8 mouse cellular contexts compared by ENCODE assay signal in the genomic region with DNA sequence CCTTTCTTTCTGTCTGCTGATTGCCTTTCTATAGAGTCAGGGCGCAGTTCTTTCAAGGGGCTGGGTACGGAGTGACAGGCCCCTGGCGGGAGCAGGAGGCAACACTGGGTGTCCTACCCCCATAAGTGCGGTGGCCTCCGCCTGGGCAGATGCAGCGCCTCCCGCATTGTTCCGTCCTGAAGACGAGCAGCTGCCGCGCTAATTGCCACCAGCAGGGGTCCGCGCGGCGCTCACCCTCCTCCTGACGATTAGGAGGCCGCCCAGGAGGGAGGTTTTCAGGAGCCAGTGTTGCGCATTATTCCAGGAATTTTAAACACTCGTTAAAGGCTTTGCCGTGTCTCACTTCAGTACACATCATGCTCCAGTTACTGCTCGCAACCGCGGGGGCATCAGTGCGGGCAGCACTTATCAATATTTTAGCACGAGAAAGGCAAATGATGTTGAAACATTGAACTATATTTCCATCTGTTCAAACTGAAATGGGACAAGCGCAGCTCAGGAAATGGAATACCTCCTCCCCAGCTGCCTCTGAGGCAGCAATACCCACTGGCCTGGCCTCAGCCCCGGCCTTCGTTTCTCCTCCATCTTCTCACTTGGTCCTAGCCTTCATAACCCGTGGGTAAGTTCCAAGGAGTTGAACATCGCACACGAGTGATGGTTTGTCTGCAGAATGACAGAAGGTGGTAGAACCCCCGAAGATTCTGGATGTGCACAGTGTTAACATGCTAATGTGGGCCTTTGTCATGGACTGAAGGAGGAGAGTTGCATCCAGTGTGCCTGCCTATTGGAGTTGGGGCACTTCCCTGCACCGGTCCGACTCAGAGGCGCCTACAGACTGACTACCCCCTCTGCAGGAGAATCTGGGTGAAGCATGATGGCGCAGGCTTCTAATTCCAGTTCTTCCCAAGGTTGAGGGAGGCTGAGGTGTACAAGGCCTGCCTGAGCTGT. TPM values are rescaled to one million over a fixed set of nuclear protein-coding genes. Genes with fewer than 3 reads are reported as not detected.
A peak's percentile ranks its signal among the peaks of the same experiment; 100 is the strongest.
DNase-seq lines count a peak whose midpoint lies in the region; ATAC-seq and TF ChIP-seq lines count a peak whose summit lies in the region.

No protein-coding gene starts in this region.

- no peak for TF ChIP-seq POLR2A in ES-Bruce4 (IDR thresholded peaks at IDR 0.05; ENCODE audit: insufficient read depth, low read length)
- TF ChIP-seq POLR2A in cortical plate, adult 2 months (IDR thresholded peaks at IDR 0.05; ENCODE audit: extremely low read depth, insufficient read depth, low read length) = no peak

- H3K4me2 ChIP-seq in heart, embryonic 12.5 days = peak overlapping the region; percentile 74
- peak overlapping the region; percentile 60 for H3K4me2 ChIP-seq in kidney, embryonic 16.5 days (replicated peaks; ENCODE audit: low read depth, low read length)

- peak; percentile 50 for TF ChIP-seq CTCF in ES-Bruce4 (IDR thresholded peaks at IDR 0.05; ENCODE audit: low read depth, low read length)
- 0 out of 2 replicates have a peak, but pooled peaks have one; percentile 17 for TF ChIP-seq CTCF in cortical plate, adult 2 months (IDR thresholded peaks at IDR 0.05; ENCODE audit: extremely low read depth, insufficient read depth, low read length)

- H3K9ac ChIP-seq in ES-Bruce4 (ENCODE audit: low read depth, poor library complexity, severe bottlenecking) = no peak overlapping the region
- H3K9ac ChIP-seq in heart, embryonic 12.5 days = no peak overlapping the region
- peak overlapping the region; percentile 39; the same call in 1 of the 2 replicates for H3K9ac ChIP-seq in kidney, embryonic 16.5 days (replicated peaks; ENCODE audit: low read length)

- H3K4me3 ChIP-seq in ES-Bruce4 (ENCODE audit: low read depth, low read length) = peak overlapping the region; percentile 53
- H3K4me3 ChIP-seq in cortical plate, adult 2 months (ENCODE audit: insufficient read depth, low read length) = 0 out of 2 replicates have a peak overlapping the region, but pooled peaks have one; percentile 2
- H3K4me3 ChIP-seq in heart, embryonic 12.5 days = peak overlapping the region; percentile 42
- peak overlapping the region; percentile 38 for H3K4me3 ChIP-seq in kidney, embryonic 16.5 days (ENCODE audit: low read length)

- DNase-seq in gastrocnemius, adult 18-20 months (ENCODE audit: low spot score) = peak; percentile 27
- no peak for DNase-seq in gastrocnemius, adult 8-10 months (ENCODE audit: low spot score in 2 of 2)
- DNase-seq in yolk sac, embryonic 10.5 days (ENCODE audit: low spot score) = peak; percentile 40

- H3K4me1 ChIP-seq in ES-Bruce4 (ENCODE audit: control insufficient read depth, insufficient read depth, low read length) = no peaks in the 10 kb centered on the region
- no peaks in the 10 kb centered on the region; the same call in 1 of the 2 replicates for H3K4me1 ChIP-seq in cortical plate, adult 2 months (ENCODE audit: control insufficient read depth, insufficient read depth, low read length)
- H3K4me1 ChIP-seq in heart, embryonic 12.5 days (replicated peaks) = 0 out of 2 replicates have a peak, but pooled peaks cover 7% of the 10 kb centered on the region
- H3K4me1 ChIP-seq in kidney, embryonic 16.5 days (ENCODE audit: insufficient read depth, low read length) = peaks cover 7% of the 10 kb centered on the region; the same call in 1 of the 2 replicates

- H3K27me3 ChIP-seq in ES-Bruce4 (ENCODE audit: control insufficient read depth, insufficient read depth, low read length, poor library complexity, severe bottlenecking) = peaks cover 5% of the 10 kb centered on the region; the same call in 1 of the 2 replicates
- peaks cover 75% of the 10 kb centered on the region for H3K27me3 ChIP-seq in heart, embryonic 12.5 days (replicated peaks)
- peaks cover 41% of the 10 kb centered on the region for H3K27me3 ChIP-seq in kidney, embryonic 16.5 days (ENCODE audit: insufficient read depth, low read length)

- H3K9me3 ChIP-seq in ES-Bruce4 (replicated peaks; ENCODE audit: control insufficient read depth, insufficient read depth, low read length, poor library complexity, severe bottlenecking) = no peaks in the 10 kb centered on the region
- no peaks in the 10 kb centered on the region for H3K9me3 ChIP-seq in heart, embryonic 12.5 days (replicated peaks)
- no peaks in the 10 kb centered on the region for H3K9me3 ChIP-seq in kidney, embryonic 16.5 days (ENCODE audit: low read length)

- 0 out of 2 replicates have a peak, but pooled peaks have one; percentile 38 for TF ChIP-seq EP300 in ES-Bruce4 (IDR thresholded peaks at IDR 0.05; ENCODE audit: insufficient read depth, low read depth, low read length)

- H3K27ac ChIP-seq in ES-Bruce4 (ENCODE audit: insufficient read depth, low read length) = no peak overlapping the region
- no peak overlapping the region for H3K27ac ChIP-seq in cortical plate, adult 2 months (ENCODE audit: insufficient read depth, low read length)
- no peak overlapping the region for H3K27ac ChIP-seq in heart, embryonic 12.5 days (ENCODE audit: poor library complexity, severe bottlenecking)
- no peak overlapping the region for H3K27ac ChIP-seq in kidney, embryonic 16.5 days (ENCODE audit: low read length)

- WGBS in heart, embryonic 12.5 days = 3% methylated on average over 36 of the region's 36 CpGs
- WGBS in kidney, embryonic 16.5 days = 4% methylated on average over 36 of the region's 36 CpGs

- no peaks in the 10 kb centered on the region for H3K36me3 ChIP-seq in ES-Bruce4 (ENCODE audit: control insufficient read depth, insufficient read depth, low read length, poor library complexity, severe bottlenecking)
- H3K36me3 ChIP-seq in heart, embryonic 12.5 days = no peaks in the 10 kb centered on the region
- H3K36me3 ChIP-seq in kidney, embryonic 16.5 days (ENCODE audit: insufficient read depth, low read length) = no peaks in the 10 kb centered on the region

- ATAC-seq in heart, embryonic 12.5 days (ENCODE audit: insufficient number of reproducible peaks, low FRiP score) = no peak
- peak; percentile 78 for ATAC-seq in kidney, embryonic 16.5 days (ENCODE audit: low FRiP score, low TSS enrichment)
- peak; percentile 78 for ATAC-seq in megakaryocyte-erythroid progenitor cell, adult 5-6 weeks (replicated peaks; ENCODE audit: low FRiP score, low TSS enrichment, poor library complexity, severe bottlenecking)

RNA-seq across cellular contexts. Expression of a gene that starts 32.6 kb away (rescaled TPM):
- total RNA-seq in gastrocnemius, adult 18-20 months (2021) = not detected
- total RNA-seq in gastrocnemius, adult 8-10 months (2022) = not detected
- 0.26 TPM in 1 of 2 replicates, not detected in the other for polyA plus RNA-seq in ES-Bruce4 (2011; ENCODE audit: insufficient read depth, insufficient read length, low read depth, missing spikeins)
- 0.06 and 2.3 TPM in 2 replicates for polyA plus RNA-seq in cortical plate, adult 2 months (2012; rRNA removed)
- polyA plus RNA-seq in heart, embryonic 12.5 days (2016; fragmentation: Nextera tagmentation; extraction: Ambion mirVana) = not detected in 2 replicates
- polyA plus RNA-seq in kidney, embryonic 16.5 days (2015; fragmentation: Nextera tagmentation; extraction: Ambion mirVana) = not detected in 2 replicates
- total RNA-seq in megakaryocyte-erythroid progenitor cell, adult 5-6 weeks (2014; fragmentation: Nextera tagmentation) = not detected in 2 replicates
- not detected in 2 replicates for total RNA-seq in megakaryocyte-erythroid progenitor cell, adult 5-6 weeks (2017)

RNA-seq across cellular contexts. Expression of a gene that starts 42.1 kb away (rescaled TPM):
- total RNA-seq in gastrocnemius, adult 18-20 months (2021) = 10 to 100 TPM; 16.8 to 22.2 TPM
- total RNA-seq in gastrocnemius, adult 8-10 months (2022) = 10 to 100 TPM; 24.2 to 32.0 (median 27.8) TPM
- polyA plus RNA-seq in ES-Bruce4 (2011; ENCODE audit: insufficient read depth, insufficient read length, low read depth, missing spikeins) = 0.41 and 0.46 TPM in 2 replicates
- polyA plus RNA-seq in cortical plate, adult 2 months (2012; rRNA removed) = 0.36 and 0.48 TPM in 2 replicates
- polyA plus RNA-seq in heart, embryonic 12.5 days (2016; fragmentation: Nextera tagmentation; extraction: Ambion mirVana) = 0.18 and 0.26 TPM in 2 replicates
- polyA plus RNA-seq in kidney, embryonic 16.5 days (2015; fragmentation: Nextera tagmentation; extraction: Ambion mirVana) = 13.3 and 15.9 TPM in 2 replicates
- 0.27 TPM in 1 of 2 replicates, not detected in the other for total RNA-seq in megakaryocyte-erythroid progenitor cell, adult 5-6 weeks (2014; fragmentation: Nextera tagmentation)
- total RNA-seq in megakaryocyte-erythroid progenitor cell, adult 5-6 weeks (2017) = not detected in 2 replicates

Comparison
In these comparisons a context has a peak if more than half of its experiments do, and no peak if none do; other contexts are left out.
1. DNase-seq: peak in gastrocnemius, adult 18-20 months (single experiment) and yolk sac, embryonic 10.5 days (single experiment); none in gastrocnemius, adult 8-10 months (0 of 2).
2. H3K4me3 ChIP-seq: peak in every context shown above with its lines; median percentile 53 in ES-Bruce4; 42 in heart, embryonic 12.5 days; 38 in kidney, embryonic 16.5 days; 2 in cortical plate, adult 2 months.